Mouse (Mus musculus) lung, postnatal 10 days (tissue): Measurements from ENCODE around the gene Adamts7.

Experiments used
- DNase-seq: peaks from one replicate; pipeline ENCODE4 v3.0.0; 2021

Gene Adamts7

DNA sequence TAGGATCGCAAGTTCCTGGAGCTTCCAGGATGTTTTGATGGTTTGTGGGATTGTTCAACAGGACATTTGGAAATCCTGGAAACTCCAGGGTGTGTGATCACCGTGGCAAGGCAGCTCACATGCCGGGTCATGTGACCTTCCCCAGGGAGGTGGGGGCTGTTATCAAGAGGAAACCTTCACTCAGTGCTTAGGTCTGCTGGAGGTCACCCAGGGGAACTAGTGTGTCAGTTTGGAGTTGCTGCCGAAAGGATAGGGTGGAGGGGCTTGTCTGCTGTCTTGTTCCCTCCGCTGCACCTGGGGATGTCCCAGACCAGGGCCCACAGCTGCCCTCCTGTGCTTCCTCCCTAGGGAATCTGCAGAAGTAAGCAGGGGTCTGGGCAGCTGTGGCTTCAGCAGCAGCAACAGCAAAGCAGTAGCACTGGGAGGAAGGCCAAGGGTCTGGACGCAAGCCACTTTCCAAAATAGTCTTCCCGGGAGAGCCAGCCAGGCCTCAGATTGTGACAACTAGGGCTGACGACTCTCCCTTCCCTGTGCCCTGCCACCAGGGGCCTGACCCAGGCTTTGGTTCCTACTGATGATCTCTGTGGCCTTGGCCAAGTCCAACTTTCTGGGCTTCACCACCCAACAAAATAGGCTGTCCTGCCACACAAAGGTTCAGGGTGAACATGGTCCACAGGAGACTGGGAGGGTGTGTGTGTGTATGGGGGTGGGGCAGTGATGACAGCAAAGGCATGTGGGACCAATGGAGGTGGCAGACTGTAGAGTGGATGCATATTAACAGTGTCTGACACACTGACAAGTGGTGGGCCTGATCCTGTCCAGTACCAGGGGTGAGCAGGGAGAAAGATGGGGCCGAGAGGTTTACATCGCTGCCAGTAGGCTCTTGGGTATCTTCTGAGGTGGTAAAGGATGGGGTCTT lies 35.9 kb downstream of the Adamts7 start:
- peak; percentile 88 for DNase-seq

GRCm38 (mm10) chr9:90199611-90200010 lies 36.7 kb downstream of the Adamts7 start:
- no peak for DNase-seq

GRCm38 (mm10) chr9:90200501-90200900 lies 37.6 kb downstream of the Adamts7 start:
- DNase-seq = no peak

DNA sequence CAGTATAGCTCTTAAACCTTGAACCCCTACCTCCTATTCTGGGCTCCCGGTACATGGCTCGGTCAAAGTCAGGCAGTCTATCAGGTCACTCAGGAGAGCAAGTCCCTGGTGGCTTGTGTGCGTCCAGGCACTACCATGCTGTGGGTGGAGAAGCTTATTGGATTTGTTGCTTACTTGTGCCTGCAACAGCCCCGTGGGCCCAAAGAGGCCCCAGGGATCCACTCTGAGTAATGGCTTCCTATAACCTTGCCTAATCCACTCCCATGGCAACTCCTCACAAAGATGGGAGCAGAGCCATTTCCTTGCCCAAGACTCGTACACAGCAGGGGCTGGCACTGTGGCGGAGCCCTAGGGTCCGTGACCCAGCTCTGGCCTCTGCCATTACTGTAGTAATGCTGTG lies 38.2 kb downstream of the Adamts7 start:
- no peak for DNase-seq

DNA sequence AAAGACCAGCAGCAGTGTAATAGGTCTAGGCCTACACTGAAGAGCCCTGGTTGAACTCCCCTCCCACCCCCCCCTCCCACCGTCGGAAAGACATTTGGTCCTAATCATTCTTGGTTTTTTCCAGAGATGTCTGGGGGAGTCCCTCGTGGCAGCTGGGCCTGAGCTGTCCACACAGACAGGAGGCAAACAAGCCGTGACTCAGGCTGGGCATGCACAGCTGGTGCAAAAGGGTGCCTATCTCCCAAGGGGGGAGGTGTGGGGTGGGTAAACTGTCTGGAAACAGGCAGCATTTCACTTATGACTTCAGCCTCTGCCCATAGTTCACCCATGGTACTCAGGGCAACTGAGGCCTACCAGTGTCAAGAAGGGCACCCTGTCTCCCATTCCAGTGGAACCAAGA lies 38.7 kb downstream of the Adamts7 start:
- DNase-seq = no peak

DNA sequence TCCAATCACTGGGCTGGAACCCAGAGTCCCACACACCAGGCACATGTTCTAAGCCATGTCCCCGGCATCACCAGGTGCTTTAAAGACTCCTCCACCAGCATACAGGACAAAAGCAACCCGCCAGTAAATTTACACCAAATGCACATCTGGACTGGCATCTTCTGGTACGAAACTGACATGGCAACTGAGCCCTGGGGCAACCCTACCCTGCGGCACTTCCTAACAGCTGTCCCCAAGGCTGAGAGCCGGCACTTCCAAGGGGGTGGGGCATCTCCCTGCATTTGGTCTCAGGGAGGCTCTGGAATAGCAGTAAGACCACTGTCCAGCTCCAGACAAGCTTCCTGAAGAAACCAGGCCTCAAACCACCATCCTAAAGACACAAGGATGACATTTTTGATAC lies 40.4 kb downstream of the Adamts7 start:
- DNase-seq = no peak

- no peak for DNase-seq
These were observed 41.6 kb downstream of the Adamts7 start for GRCm38 (mm10) chr9:90204396-90204915.

DNA sequence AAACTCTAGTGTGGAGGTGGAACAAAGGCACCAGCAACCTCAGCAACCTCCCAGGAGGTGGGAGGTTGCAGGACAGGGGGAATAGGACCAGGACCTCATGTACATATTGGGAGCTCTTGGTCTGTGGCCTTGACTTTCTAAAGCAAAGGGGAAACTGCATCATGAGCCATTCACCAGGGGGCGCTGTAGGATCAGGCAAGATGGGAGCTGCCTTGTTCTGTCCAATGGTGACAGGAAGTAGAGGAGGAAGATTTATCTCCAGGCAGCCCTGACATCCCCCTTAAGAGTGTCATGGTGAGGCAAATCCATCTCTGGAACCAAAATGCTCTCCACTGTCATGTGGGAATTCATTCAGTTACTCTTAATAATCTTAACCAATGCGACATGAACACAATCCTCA lies 43.6 kb downstream of the Adamts7 start:
- peak; percentile 90 for DNase-seq

GRCm38 (mm10) chr9:90207808-90208207 lies 44.9 kb downstream of the Adamts7 start:
- DNase-seq = no peak

DNA sequence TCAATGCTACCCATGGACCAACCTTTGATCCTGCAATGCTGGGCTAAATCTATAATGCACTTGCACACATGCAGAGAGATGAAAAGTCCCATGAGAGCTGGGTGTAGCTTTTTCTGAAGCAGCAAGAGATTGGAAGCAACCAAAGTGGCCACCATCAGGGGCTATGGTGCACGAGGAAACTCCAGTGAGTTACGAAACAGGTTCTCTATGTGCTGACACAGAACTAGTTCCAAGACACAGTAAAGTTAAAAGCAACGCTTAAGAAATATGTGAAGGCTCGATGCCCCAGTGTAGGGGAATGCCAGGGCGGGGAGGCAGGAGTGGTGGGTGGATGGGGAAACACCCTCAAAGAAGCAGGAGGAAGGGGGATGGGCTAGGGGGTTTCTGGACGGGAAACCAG lies 45.8 kb downstream of the Adamts7 start:
- DNase-seq = no peak

DNA sequence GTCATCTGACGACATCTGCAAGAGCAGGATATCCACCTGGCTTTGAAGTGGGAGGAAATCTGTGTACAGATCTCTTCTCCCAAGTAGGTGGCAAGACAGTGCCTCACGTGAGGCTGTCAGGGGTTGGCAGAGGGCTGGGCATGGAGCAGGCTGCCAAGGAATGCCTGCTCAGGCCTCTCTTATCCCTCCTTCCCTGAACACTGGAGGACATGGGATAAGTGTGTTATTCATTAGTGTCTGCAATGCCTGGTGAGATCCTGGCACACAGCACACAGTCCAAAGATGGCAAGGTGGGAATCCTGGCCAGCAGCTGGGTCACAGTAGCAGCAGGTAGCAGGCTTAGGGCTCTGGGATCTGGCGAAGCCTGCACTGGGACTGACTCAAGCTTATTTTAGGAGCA lies 50.3 kb downstream of the Adamts7 start:
- no peak for DNase-seq

- no peak for DNase-seq
These were observed 53.6 kb downstream of the Adamts7 start for GRCm38 (mm10) chr9:90216259-90217001.

DNA sequence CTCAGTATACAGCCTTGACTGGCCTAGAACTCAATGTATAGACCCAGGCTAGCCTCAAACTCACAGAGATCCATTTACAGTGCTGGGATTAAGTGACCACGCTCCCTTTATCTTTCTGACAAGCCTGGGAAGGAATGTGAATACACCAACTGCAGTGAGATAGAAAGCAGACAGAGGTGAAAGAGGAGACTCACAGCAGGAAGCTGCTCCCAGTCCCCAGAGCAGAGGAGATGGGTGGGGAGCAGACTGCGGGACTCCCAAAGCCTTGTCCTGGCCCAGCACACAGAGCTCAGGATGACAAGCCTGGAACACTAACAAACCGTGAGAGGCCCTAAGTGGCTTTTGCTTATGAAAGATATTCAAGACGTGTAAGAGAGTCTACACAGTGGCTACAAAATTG lies 54.6 kb downstream of the Adamts7 start:
- no peak for DNase-seq

DNA sequence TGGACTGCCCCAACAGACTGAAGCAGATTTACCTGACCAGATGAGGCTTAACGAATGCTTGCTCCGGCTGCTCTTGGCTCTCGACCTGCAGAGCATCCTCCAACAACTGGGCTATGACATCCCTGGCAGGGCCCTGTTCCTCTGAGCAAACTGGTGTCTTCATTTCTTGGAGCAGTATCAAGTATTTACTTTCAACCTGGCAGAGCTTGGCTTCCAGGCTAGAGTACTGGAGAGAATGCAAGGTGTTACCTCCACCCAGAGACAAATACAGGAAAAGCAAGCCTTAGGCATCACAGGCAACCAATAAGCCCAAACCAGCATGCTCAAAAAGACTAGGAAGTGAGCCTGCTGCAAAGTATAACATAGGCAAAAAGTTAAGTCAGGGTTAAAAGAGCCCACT lies 59.4 kb downstream of the Adamts7 start:
- no peak for DNase-seq

- DNase-seq = peak; percentile 61
These were observed 63.3 kb downstream of the Adamts7 start for GRCm38 (mm10) chr9:90226081-90226741.

GRCm38 (mm10) chr9:90226742-90227096 lies 63.9 kb downstream of the Adamts7 start:
- no peak for DNase-seq

DNA sequence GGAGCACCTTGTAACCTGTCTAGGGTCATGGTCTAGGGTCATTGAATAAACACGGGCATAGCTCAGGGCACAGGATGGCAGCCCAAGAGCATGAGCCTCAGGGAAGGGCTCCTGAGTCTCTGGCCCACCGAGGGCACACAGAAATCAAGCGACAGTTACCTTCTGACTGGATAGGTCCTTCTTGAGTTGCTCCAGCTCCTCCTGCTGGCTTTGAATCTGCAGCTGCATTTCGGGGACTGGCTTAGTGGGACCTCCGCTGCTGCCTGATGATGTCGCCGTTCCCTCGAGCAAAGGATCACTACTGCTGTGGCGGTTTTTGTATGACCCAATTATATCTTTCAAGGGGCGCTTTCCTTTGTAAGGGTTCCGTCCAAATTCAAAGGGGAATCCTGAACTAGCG lies 64.3 kb downstream of the Adamts7 start:
- DNase-seq = peak; percentile 45

- DNase-seq = peak; percentile 13
These were observed 70.2 kb downstream of the Adamts7 start for GRCm38 (mm10) chr9:90232781-90233690.

DNA sequence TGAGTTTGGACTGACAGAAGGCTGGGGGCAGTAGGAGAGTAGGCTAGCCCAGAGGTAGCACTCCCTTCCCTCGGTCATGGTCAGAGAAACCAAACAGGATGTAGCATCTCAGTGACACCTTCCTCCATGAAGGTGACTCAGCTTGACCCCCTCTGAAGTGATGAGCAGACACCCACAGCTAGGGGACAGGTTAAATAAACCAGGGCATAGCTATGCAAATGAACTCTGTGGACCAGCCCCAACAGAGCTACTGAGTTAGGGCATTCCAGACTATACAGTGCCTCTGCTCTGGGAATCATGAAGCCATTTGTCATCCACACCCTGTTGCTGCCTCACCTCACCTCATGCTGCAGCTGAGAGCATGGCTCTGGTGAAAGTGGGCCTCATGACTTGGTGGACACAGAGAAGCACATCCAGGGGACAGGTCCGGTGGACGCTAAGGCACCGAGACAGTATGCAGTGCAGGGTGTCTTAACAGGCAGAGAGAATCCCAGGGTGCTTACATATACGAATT lies 71.1 kb downstream of the Adamts7 start:
- no peak for DNase-seq

- DNase-seq = no peak
These were observed 71.9 kb downstream of the Adamts7 start for GRCm38 (mm10) chr9:90234786-90235185.

DNA sequence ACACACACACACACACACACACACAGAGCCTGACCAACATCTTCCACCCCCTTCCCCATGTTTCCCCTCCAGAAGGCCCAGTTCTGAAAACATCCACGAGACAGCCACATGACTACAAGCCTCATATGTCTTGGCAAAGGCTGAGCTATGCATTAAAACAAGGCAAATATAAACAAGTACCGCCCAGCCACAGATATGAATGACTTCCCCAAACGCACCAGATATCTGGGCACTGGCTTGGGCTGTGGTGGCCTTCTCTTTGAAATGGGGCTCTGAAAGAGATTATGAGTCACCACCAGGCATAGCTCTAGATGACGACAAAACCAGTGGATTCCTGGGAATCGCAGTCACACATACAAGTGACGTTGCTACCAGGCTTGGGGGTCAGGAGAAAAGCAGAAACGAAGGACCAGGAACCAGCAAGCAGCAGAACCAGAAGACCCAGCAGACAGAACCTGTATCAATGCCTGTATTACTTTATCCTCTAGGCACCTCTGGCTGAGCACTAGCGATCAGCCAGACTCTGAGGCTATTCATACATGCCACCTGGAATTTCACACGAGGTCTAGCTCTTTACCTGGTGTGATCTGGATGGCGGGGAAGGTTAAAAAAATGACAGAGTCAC lies 72.5 kb downstream of the Adamts7 start:
- no peak for DNase-seq

GRCm38 (mm10) chr9:90236817-90237216 lies 73.9 kb downstream of the Adamts7 start:
- peak; percentile 18 for DNase-seq
